Mouse (Mus musculus) heart, postnatal 0 days (tissue): ENCODE results near the gene Ccdc6. TPM values are rescaled to one million over a fixed set of nuclear protein-coding genes. Genes with fewer than 3 reads are reported as not detected.

Experiments used
- ATAC-seq: fragments of 200-750 bp; cut with Nextera tagmentation; 2 replicates; pipeline ENCODE4 v1.8.0; 2017; ENCODE audit warnings: low read depth, moderate number of reproducible peaks, moderate library complexity; ENCODE audit not compliant: insufficient read depth
- DNase-seq: peaks from one replicate; pipeline ENCODE4 v3.0.0-alpha.2; 2016; ENCODE audit warnings: low spot score
- H3K27ac ChIP-seq: fragments of 300-500 bp; sonication (generic); 2 replicates; pipeline ENCODE4 v1.5.1; 2014; ENCODE audit warnings: low read depth, mild to moderate bottlenecking
- H3K27me3 ChIP-seq: fragments of 300-500 bp; sonication (generic); 2 replicates; pipeline ENCODE4 v1.6.1; 2014; ENCODE audit warnings: low read length, mixed read lengths; ENCODE audit not compliant: control insufficient read depth, insufficient read depth
- H3K36me3 ChIP-seq: fragments of 300-500 bp; sonication (generic); replicated peaks from 2 replicates; pipeline ENCODE4 v1.6.1; 2014; ENCODE audit warnings: low read length, mixed read lengths; ENCODE audit not compliant: control insufficient read depth, insufficient read depth
- H3K4me1 ChIP-seq: fragments of 300-500 bp; sonication (generic); 2 replicates; pipeline ENCODE4 v1.6.1; 2014; ENCODE audit warnings: antibody characterized with exemption; ENCODE audit not compliant: control insufficient read depth, insufficient read depth
- H3K4me2 ChIP-seq: fragments of 300-500 bp; sonication (generic); 2 replicates; pipeline ENCODE4 v1.6.1; 2014; ENCODE audit warnings: low read depth, mild to moderate bottlenecking, low read length, moderate library complexity
- H3K4me3 ChIP-seq: fragments of 300-500 bp; sonication (generic); 2 replicates; pipeline ENCODE4 v1.5.1; 2014; ENCODE audit warnings: low read depth, low read length
- H3K9ac ChIP-seq: fragments of 300-500 bp; sonication (generic); replicated peaks from 2 replicates; pipeline ENCODE4 v1.6.1; 2014; ENCODE audit warnings: low read depth, low read length, mixed read lengths
- H3K9me3 ChIP-seq: fragments of 300-500 bp; sonication (generic); replicated peaks from 2 replicates; pipeline ENCODE4 v1.6.1; 2016; ENCODE audit warnings: low read length; ENCODE audit not compliant: control insufficient read depth
- CTCF ChIP-seq: IDR thresholded peaks from 2 replicates; pipeline ENCODE4 v1.5.1; 2016; ENCODE audit warnings: antibody characterized with exemption, control low read depth, low read depth
- EP300 ChIP-seq: IDR thresholded peaks from 2 replicates; pipeline ENCODE4 v1.6.1; 2016; ENCODE audit warnings: antibody characterized with exemption, low read depth
- WGBS: fragments of 180-500 bp; shearing (Covaris S2); extraction: QIAGEN DNeasy Blood & Tissue Kit; methylation state at CpG from one replicate; pipeline ENCODE4 v1.1.7; 2014; 5-methylcytosine and 5-hydroxymethylcytosine counted together
- polyA plus RNA-seq: library from polyadenylated mRNA; unstranded; fragments of >200 nt; fragmentation: Nextera tagmentation; extraction: Ambion mirVana; gene quantifications from 2 replicates; pipeline ENCODE4 v1.2.1, GENCODE M21; 2015
- total RNA-seq: library from RNA; depleted of rRNA; stranded (reverse); fragments of >200 nt; gene quantifications from 2 replicates; pipeline ENCODE4 v1.2.3, GENCODE M21; 2014; ENCODE audit warnings: low replicate concordance

Gene Ccdc6
- total and polyA plus RNA-seq, 2 experiments from 2014 or later, result 7.7 to 10.4 TPM

DNA sequence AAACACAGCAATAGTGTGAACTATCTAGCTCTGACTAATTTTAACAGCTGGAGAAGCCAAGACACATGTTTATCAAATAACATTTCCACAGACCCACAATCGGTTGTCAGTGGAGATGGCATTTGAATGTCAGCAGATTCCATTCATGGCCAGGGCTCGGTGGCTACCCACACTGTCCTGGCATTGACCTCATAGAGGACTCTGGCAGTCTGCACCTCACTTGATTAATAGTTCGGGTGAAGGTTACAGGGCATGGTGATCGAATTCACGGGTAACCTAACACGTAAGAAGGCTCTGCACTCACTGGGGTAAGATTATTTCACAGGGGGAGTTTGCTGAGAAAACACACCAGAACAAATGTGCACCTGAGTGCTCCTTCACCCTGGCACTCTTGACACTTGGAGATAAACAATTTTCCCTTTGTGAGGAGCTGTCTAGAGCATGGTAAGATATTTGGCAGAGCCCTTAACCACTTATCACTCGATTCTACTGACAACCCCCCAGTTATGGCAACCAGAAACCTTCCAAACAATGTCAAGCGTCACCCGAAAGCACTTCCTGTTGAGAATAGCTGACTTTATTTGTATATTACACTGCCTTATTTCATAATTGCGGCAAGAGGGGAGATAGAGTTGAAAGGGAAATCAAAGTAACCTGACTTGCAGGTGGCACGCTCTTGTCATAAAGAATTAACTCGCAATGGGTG, 11.5 kb upstream of the Ccdc6 start:
- H3K4me1 ChIP-seq, result peaks cover 14% of the 10 kb centered on the region
- H3K9me3 ChIP-seq, result peaks cover 11% of the 10 kb centered on the region; the same call in 1 of the 2 replicates
- no peak overlapping the region for H3K4me3 ChIP-seq
- WGBS, result 40% methylated on average over 12 of the region's 12 CpGs
- H3K9ac ChIP-seq, result no peak overlapping the region
- no peaks in the 10 kb centered on the region for H3K36me3 ChIP-seq
- TF ChIP-seq EP300 (no peak), CTCF (no peak)
- DNase-seq (no peak), ATAC-seq (no peak)
- H3K4me2 ChIP-seq, result no peak overlapping the region
- H3K27me3 ChIP-seq, result no peaks in the 10 kb centered on the region
- no peak overlapping the region for H3K27ac ChIP-seq

- no peak overlapping the region for H3K4me2 ChIP-seq
- WGBS, result 74% methylated on average over 5 of the region's 5 CpGs
- peaks cover 11% of the 10 kb centered on the region; the same call in 1 of the 2 replicates for H3K9me3 ChIP-seq
- no peak overlapping the region for H3K4me3 ChIP-seq
- H3K9ac ChIP-seq, result no peak overlapping the region
- DNase-seq (no peak), ATAC-seq (no peak)
- TF ChIP-seq CTCF, result no peak
- no peak for TF ChIP-seq EP300
- H3K4me1 ChIP-seq, result peaks cover 10% of the 10 kb centered on the region
- H3K36me3 ChIP-seq, result no peaks in the 10 kb centered on the region
- no peak overlapping the region for H3K27ac ChIP-seq
- H3K27me3 ChIP-seq, result no peaks in the 10 kb centered on the region
These were observed 8.1 kb upstream of the Ccdc6 start for GRCm38 (mm10) chr10:70088788-70089187.

DNA sequence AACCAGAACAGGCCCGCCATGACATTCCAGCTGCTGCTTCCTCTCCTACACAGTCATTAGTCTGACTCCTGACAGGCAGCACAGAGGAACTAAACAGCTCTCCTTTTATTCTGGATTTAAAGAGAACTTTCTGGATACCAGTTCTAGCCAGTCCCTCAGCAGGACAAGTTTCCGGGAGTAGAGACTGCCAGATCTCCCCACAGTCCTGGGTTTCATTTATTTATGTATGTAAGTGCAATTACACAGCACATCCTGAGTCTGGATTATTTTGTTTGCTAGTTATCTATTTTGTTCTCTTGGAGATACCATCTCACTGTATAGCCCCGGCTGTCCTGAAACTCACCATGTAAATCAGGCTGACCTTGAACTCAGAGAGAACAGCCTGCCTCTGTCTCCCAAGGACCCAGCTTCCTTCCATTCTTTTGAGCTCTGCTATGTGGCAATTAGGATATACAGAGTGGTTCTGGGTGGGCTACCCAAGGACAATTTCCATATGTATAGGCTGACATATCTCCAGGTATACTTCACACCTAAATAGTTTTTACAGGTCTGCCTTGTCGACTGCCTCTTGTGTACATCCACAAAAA, 5.0 kb upstream of the Ccdc6 start:
- no peak overlapping the region for H3K4me2 ChIP-seq
- DNase-seq (no peak), ATAC-seq (no peak)
- no peak overlapping the region for H3K27ac ChIP-seq
- peaks cover 11% of the 10 kb centered on the region; the same call in 1 of the 2 replicates for H3K9me3 ChIP-seq
- no peaks in the 10 kb centered on the region for H3K27me3 ChIP-seq
- H3K4me3 ChIP-seq, result no peak overlapping the region
- H3K36me3 ChIP-seq, result no peaks in the 10 kb centered on the region
- H3K4me1 ChIP-seq, result peaks cover 14% of the 10 kb centered on the region
- H3K9ac ChIP-seq, result no peak overlapping the region
- 68% methylated on average over 4 of the region's 4 CpGs for WGBS
- TF ChIP-seq EP300, result no peak
- TF ChIP-seq CTCF, result no peak

- Histone ChIP-seq H3K27me3 (no peaks in the 10 kb centered on the region), H3K9me3 (no peaks in the 10 kb centered on the region), H3K4me3 (no peak overlapping the region), H3K4me2 (no peak overlapping the region), H3K9ac (no peak overlapping the region), H3K4me1 (peaks cover 16% of the 10 kb centered on the region), H3K27ac (no peak overlapping the region), H3K36me3 (no peaks in the 10 kb centered on the region)
- 33% methylated on average over 1 of the region's 1 CpGs for WGBS
- TF ChIP-seq CTCF, result no peak
- DNase-seq (no peak), ATAC-seq (no peak)
These were observed 3.1 kb upstream of the Ccdc6 start for GRCm38 (mm10) chr10:70093782-70094181.

GRCm38 (mm10) chr10:70095031-70095470, 1.9 kb upstream of the Ccdc6 start:
- ATAC-seq, result no peak
- WGBS, result 0% methylated on average over 14 of the region's 14 CpGs

More at GRCm38 (mm10) chr10:70095031-70095470, 1.9 kb upstream of the Ccdc6 start:
- H3K4me1 ChIP-seq, result peaks cover 26% of the 10 kb centered on the region
- DNase-seq, result peak; percentile 67
- no peak for TF ChIP-seq EP300
- no peak for TF ChIP-seq CTCF
- no peaks in the 10 kb centered on the region for H3K9me3 ChIP-seq
- peak overlapping the region; percentile 92 for H3K4me3 ChIP-seq
- peak overlapping the region; percentile 93 for H3K27ac ChIP-seq
- peak overlapping the region; percentile 57 for H3K9ac ChIP-seq
- no peaks in the 10 kb centered on the region for H3K36me3 ChIP-seq
- H3K4me2 ChIP-seq, result peak overlapping the region; percentile 97
- H3K27me3 ChIP-seq, result no peaks in the 10 kb centered on the region
